Mouse (Mus musculus) frontal cortex, postnatal 36 days (tissue): ENCODE measurements around the gene Snx22.

Experiments
- DNase-seq, 2 experiments: peaks; one replicate each; pipeline ENCODE4 v3.0.0; 2022; ENCODE audit warnings: low spot score in 2 of 2

The Snx22 gene

GRCm38 (mm10) chr9:66069583-66069982 lies at the start of gene Snx22:
TSS of gene Snx22 (minus strand) at chr9:66069719.
- peak; percentile 57 to 61 for DNase-seq

DNA sequence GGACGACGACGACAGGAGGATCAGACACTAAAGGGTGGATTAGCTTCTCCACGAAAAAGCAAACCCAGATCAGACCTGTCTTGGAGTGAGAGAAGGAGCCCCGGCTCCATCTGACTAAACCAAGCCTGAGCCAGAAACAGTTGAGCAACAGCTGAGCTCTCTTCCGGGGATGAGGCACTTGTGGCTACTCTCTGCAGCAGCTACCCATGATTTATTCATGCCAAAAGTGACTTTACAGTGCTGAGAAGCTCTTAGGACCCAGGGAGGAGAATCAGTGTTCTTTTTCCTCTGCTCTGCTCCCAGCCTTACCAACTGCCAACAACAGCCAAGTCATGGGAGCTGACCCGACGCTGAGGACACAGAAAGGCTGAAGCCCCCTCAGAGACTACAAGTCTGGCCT lies 47.4 kb upstream of the Snx22 start:
- DNase-seq = no peak

DNA sequence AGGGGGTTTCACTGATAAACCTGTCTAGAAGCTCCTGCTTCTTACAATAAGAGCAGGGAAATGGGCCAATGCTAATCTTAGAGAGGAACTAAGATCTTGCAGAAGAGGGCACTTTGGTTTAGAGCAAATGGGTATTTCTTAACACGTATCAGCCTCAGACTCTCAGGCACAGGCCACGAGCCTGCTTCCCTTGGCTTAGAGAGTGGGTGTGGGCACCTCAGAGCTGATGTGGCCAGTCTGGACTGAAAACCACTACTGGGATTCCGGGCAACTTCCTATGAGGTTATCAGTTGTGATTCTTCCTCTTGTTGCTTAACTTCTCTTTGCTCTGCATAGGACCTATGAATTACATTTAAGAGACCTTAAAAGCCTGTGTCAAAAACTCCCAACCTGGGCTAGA lies 44.8 kb upstream of the Snx22 start:
- no peak for DNase-seq

- no peak for DNase-seq
Measured at GRCm38 (mm10) chr9:66110611-66111379, 41.3 kb upstream of the Snx22 start.

GRCm38 (mm10) chr9:66110126-66110525 lies 40.6 kb upstream of the Snx22 start:
- DNase-seq = no peak

DNA sequence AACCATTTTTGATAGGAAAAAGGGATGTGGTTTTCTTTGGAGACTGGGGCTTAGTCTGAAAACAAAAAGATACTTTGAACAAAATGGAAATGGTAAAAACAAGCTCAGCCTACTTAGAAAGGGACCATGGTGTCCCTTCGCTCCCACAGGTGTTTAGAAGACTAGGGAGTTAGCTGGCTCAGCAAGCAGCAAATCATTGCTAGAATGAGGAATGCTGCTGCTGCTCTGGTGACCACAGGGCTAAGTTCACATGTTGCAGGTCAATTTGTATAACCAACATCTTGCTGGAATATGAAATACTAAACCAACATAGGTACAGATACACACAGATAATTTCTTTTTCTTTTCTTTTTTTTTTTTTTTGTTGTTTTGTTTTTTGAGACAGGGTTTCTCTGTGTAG lies 40.1 kb upstream of the Snx22 start:
- DNase-seq = no peak

DNA sequence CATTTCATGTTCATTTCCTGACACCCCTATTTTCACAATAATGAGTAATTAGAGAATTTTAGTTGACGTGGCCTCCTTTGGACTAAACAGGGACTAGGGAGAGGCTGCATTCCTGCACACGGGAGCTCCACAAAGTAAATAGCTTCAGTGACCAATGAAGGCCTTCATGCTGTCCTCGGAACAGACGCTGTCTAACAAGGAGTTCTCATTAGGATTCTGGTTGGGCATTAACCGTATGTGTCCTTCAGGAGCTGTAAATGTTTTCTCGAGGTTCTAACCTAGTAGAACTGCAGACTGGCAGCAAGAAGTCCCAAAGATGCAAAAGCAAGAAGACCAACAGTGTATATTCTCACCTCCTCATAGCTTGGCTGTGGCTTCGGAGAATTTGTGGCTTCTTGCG lies 35.6 kb upstream of the Snx22 start:
- no peak for DNase-seq

DNA sequence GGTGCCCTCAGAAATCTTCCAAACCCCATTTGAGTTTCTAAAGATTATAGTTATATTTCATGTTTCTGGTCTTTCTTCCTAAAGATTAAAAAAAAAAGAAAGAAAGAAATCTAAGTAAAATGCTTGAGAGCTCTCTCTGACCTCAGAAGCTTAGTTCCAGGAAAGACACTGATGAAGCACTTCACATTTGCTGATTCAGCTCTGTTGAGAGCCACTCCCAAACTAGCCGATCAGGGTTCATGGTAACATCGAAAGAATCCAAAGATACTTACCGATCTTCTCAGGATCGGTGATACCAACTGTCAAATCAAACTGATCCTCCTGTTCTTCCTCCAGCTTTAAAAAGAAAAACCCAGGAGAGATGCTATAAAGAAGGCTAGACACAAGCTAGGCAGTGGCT lies 35.1 kb upstream of the Snx22 start:
- DNase-seq = no peak

DNA sequence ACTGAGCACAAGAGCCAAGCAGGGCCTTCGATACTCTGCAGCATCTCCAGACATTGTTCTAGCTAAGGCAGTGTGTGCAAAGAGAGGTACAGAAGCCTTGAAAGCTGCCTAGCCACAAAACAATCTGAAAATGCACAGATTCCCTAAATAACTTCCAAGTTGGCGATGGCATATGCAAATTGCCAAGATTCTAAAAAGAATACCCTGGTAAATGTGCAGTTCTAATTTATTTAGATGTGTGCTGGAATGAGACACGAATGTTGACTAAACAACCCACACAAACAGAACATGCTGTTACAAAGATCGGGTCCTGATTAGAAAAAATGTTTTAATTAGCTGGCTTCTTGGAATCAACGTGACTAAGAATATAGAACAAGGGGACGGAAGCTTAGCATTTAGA lies 33.1 kb upstream of the Snx22 start:
- peak in 1 of 2 experiments; percentile 45 for DNase-seq

- no peak for DNase-seq
Measured at GRCm38 (mm10) chr9:66101577-66101976, 32.1 kb upstream of the Snx22 start.

- DNase-seq = no peak
Measured at GRCm38 (mm10) chr9:66092664-66093063, 23.1 kb upstream of the Snx22 start.

DNA sequence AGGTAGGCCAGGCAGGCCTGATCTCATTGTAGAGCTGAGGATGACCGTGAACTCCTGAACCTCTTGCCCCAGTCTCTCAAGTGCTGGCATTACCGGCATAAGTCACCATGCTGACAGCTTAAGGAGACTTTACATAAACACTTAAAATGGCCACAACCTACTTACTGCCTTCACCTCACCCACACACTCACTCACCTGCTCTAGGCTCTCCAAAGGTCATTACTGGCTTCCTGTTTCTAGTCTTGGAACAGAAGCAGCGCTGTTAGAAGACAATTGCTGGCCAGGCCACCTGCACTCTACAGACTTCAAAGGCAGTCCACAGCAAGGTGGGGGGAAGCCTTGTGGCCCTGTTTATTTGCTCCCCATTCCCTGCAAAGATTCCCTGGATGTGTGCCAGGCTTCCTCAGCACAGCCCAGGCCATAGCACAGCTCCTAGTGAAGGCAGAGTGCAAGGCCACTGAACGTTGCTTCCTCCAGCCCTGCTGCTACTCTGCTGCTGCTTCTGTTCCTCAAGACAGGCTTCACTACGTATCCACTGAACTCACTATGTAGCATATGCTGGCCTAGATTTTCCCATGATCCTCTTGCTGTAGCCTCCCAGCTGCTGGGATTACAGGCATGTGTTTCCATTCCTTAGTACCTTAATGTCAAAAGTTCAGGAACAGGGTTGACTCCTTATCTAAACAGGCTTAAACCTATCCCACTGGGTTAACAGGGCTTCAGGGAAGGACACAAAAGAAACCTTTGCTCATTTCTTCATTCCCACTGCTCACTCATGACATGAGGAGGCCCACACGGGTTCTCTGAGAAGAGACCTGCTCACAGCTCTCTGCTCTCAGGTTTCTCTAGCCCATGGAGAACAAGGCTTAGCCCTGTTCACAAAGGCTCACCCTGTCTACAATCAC lies 22.1 kb upstream of the Snx22 start:
- DNase-seq = no peak

- DNase-seq = no peak
Measured at GRCm38 (mm10) chr9:66090593-66091244, 21.2 kb upstream of the Snx22 start.

DNA sequence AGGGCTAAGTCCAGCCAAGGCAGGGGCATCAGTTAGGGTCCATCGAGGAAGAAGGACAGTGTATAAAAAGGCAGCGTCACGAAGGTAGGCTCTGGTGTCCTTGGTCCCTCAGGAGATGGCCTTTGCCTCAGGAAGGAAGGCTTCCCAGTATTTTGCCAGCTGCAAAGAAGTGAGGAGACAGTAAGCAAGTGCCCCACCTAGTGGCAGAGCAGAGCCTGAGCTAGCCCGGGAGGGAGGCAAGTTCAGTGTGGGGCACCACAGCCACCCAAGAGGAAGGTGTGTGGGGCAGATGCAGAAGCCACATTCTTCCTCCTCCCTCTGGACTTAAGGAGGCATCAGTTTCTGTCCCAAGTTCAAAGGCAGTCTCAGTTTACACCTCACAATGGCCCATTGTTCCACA lies 18.9 kb upstream of the Snx22 start:
- peak; percentile 51 to 52 for DNase-seq

- no peak for DNase-seq
Measured at GRCm38 (mm10) chr9:66087062-66087461, 17.5 kb upstream of the Snx22 start.

DNA sequence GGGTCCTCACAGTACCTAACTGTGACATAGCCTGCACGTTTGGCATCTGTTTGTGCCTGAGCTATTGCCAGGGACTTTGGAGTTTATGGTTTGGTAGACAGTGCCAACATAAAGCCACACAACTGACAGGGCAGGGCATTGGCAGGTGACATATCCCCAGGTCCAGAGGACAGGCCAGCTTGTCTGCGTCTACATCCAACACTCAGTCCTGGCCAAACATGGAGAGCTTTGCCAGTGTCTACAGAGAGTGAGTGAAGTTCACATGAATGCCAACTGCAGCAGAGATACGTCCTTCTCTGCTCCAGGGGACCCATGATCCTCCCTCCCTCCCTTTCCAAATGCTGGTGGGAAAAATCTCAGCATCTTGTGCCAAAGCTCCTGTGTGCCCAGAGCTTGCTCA lies 14.7 kb upstream of the Snx22 start:
- no peak for DNase-seq

DNA sequence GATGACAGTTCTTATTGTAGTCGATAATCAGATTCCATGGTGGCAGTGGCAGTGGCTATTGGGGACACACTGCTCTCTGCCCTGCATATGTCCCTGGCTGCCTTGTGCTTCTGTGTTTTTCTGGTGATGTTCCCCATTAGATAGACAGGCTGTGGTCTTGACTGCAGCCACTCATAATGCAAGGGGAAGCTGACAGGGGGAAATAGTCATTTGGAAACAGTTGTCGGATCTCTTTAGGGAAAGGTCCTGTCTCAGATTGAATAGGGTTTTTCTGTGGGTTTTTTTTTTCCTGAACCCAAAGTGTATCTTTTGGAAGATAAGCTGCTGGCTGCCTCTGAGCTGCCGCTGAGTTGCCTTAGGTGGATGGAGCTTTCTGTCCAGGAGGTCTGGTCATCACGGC lies 12.5 kb upstream of the Snx22 start:
- DNase-seq = no peak

GRCm38 (mm10) chr9:66080804-66081459 lies 11.4 kb upstream of the Snx22 start:
- DNase-seq = no peak

GRCm38 (mm10) chr9:66078493-66078892 lies 9.0 kb upstream of the Snx22 start:
- DNase-seq = no peak

- no peak for DNase-seq
Measured at GRCm38 (mm10) chr9:66078072-66078471, 8.6 kb upstream of the Snx22 start.

DNA sequence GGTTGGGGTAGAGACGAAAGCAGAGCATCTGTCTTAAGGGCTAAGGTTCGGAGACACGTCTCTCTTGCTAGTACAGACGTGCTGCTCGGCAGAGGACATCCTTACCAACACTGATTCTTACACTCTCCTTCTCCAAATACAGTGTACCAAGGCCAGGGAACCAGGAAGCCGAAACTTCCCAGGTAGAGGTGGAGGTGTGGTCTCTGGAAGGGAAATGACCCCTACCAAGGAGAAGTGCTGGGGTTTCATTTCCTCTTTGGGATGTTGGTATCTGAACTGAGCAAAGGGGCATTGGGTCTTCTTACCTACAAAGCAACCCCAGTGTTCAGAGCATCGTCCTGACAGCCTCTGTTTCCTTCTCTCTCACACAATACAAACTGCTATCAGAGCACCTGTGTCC lies 3.2 kb upstream of the Snx22 start:
- DNase-seq = no peak

- DNase-seq = no peak
Measured at GRCm38 (mm10) chr9:66070151-66070550, 632 bp upstream of the Snx22 start.
